Mouse (Mus musculus): ENCODE results near the gene Aanat. TPM values are rescaled to one million over a fixed set of nuclear protein-coding genes. Genes with fewer than 3 reads are reported as not detected.
"Not testable (repeated sequence)": the region's sequence is repeated elsewhere in the genome, so short reads cannot be mapped to it uniquely, and the experiment has no call there.

The Aanat gene
- total RNA-seq, 2 experiments from 2014 or later: 0.33 to 0.77 TPM

- DNase-seq: no peak
Measured at GRCm38 (mm10) chr11:116574982-116575381, 11.2 kb upstream of the Aanat start.

GRCm38 (mm10) chr11:116575396-116575795 is 10.8 kb upstream of the Aanat start:
- DNase-seq: no peak

- DNase-seq: no peak
Measured at GRCm38 (mm10) chr11:116579280-116579679, 7.0 kb upstream of the Aanat start.

DNA sequence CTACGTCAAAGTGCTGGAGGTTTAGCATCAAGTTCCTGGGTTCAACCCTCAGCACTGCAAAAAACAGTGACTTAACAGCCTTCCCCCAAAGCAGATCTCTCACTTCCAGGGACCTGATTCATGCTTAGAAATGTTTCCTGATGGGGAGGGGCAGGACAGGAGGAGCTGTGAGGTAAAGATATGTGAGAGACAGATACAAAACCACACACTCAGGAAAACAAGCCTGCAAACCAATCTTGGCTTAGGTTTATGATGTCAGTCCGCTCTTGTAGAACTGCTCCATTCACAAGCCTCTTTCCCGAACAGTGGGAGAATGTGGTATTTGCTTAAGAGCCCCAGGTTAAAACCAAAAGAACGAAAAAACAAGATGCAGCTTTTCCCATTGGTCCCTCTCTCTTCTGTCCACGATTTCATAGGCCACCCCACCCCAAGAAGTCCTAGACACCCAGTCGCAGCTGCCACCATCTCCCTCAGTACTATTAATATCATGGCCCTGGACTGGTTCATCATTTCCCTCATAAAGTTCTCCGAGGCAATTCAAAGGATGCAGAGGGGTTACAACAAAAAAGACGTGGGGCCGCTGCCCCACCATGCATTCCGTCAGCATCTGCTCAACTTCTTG is 6.1 kb upstream of the Aanat start:
- DNase-seq: no peak

GRCm38 (mm10) chr11:116580711-116581375 is 5.4 kb upstream of the Aanat start:
- DNase-seq: peak; percentile 58 to 60

GRCm38 (mm10) chr11:116581376-116581814 is 4.8 kb upstream of the Aanat start, which contains the start of gene Ube2o:
Gene Ube2o, minus strand, starts transcription at chr11:116581447.
- DNase-seq: peak; percentile 82 to 87

- no peak for DNase-seq
Measured at GRCm38 (mm10) chr11:116585682-116586081, 550 bp upstream of the Aanat start.

DNA sequence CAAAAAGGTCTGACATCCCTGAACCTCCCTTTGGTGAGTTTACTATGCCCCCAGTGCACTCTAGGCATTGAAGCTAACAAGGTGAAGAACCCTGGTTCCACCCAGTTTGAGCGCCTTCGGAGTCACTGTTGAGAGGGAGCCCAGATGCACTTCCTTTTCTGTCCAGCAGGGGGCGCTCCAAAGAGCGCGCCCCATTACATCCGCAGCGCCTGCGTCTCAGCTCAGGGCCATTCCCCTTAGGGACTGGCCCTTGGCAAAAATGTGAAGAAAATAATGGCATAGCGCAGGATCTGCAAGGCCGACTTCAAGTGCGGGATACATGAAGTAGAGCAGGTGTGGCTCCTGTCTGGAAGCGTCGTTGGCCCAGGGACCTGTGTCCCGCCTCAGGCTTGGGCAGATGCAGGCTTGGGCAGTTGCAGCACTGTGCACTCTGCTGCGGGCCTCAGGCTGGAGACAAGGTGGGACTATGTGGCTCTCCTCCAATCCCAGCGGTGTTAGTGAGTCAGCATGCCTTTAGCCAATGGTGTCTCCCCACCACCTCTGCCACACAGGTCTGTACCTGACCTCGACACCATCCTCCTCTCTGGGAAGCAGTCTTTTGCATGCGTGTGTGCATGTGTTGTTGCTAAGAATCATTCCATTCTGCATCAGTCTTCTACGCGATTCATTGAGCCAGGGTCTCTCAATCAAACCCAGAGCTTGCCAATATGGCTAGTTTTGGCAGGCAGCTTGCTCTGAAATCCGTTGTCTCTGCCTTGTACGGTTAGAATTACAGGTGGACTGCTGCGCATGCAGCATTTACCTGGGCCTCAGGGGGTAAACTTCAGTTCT is 784 bp downstream of the Aanat start:
- peak; percentile 60 to 72 for DNase-seq

DNA sequence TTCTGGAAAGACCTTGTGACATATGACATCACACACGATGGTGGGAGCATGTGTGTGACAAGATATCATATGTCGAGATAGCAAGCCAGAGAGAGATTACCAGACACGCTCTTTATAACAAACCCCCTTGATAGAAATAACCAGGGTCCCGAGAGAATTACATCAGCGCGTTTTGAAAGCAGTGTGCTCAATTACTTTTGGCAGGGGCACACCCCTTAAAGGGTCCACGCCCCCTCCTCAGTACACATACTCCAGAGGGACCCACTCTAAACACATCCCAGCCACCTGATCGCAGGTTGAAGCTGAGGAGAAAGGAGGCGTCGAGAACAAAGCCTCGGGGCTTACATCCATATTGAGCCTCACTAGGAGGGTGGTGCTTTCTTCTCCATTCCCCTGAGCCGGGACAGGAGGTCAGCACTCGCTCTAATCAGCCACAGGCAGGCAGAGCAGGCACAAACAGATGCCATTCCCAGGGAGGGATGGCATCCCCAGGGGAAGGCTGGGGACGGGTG is 2.8 kb downstream of the Aanat start:
- DNase-seq: no peak

GRCm38 (mm10) chr11:116589574-116589973 is 3.3 kb downstream of the Aanat start:
- no peak for DNase-seq

GRCm38 (mm10) chr11:116591621-116592020 is 5.4 kb downstream of the Aanat start:
- DNase-seq: no peak

DNA sequence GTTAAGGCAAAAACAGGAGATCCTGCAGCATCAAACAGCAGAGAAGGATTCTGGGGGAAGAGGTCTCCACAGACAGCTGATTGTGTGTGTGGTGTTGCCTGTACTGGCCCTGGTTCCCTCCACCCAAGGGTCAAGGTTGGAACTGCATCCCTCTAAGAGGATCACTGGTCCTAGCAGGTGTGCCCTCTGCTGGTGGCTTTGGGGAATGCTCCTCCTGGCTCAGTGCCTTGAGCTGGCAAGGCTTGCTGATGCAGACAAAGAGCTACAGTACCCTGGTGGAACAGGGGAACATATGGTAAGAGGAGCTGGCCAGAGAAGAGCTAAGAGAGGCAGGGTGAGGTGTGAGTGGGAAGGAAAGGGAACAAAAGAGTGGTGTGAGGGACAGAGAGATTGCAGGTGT is 6.2 kb downstream of the Aanat start:
- peak; percentile 94 to 95 for DNase-seq

DNA sequence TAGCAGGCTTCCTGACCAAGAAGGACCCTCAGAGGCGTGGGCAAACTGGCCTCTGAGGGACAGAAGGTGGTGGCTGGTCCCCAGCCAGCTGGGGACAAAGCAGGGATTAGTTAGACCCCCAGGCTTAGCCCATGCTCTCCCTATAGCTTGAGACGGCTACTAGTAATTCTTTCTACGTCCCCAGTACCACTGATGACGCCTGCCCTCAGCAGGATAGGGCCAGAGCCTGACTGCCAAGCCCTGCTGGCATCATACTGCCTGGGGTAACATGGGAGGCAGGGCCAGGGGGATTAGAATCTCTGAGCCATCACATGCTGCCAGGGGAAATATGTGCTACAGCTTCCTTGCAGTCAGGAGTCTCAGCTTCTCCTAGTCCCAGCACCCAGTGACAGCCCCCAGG is 7.1 kb downstream of the Aanat start:
- no peak for DNase-seq

GRCm38 (mm10) chr11:116596766-116597165 is 10.5 kb downstream of the Aanat start:
- DNase-seq: no peak

DNA sequence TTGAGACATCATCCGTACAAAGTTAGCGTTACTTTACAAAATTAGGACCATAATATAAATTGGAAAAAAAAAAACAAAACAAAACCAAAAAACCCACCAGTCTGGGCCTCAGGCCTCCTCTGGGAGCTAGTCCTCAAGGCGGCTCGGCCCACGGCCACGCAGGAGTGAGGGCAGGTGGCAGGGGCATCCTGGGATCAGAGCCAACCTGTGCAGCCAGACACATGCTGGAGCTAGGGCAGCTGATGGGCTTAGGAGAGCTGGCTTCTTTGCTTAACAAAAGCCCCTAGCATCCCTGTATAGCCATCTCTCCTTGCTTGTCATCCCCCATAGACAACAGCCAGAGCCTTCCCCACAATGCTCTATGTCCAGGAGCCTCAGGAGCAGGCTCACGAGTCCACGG is 12.0 kb downstream of the Aanat start:
- no peak for DNase-seq

DNA sequence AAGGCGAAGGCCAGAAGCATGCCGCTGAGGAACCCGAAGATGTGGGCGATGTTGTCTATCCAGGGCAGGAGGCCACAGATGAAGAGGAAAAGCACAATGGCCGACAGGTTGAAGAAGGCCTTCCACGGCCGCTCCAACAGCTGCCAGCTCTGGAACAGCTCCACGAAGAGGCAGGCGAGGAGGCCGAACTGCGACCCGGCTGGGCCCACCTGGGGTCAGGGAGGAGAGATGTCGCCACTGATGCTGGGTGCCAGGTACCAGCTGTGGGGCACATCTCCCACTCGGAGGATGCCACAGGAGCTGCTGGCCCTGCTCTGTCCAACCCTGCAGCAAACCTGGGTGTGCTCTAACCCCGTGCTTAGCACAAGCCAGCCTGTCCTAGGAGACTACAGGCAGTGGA is 13.0 kb downstream of the Aanat start:
- DNase-seq: no peak

- no peak for DNase-seq
Measured at GRCm38 (mm10) chr11:116601166-116601565, 14.9 kb downstream of the Aanat start.

DNA sequence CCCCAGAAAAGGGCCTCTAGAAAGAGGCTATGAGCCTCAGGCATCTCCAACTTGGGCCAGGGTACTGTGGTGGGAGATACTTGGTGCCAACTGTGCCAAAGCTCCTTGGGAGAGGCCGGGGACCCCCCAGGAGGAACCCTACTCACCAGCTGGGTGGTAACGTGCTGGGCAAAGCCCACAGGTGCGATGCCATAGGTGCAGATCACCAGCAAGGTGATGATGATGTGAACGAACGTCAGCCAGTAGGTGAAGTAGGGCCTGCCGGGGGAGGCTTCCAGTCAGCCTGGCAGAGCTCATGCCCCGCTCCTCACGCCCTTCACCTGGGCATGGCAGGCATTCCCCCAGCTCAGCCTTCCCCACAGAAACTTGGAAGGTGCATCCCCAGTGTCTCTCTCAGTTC is 15.8 kb downstream of the Aanat start:
- DNase-seq: no peak

DNA sequence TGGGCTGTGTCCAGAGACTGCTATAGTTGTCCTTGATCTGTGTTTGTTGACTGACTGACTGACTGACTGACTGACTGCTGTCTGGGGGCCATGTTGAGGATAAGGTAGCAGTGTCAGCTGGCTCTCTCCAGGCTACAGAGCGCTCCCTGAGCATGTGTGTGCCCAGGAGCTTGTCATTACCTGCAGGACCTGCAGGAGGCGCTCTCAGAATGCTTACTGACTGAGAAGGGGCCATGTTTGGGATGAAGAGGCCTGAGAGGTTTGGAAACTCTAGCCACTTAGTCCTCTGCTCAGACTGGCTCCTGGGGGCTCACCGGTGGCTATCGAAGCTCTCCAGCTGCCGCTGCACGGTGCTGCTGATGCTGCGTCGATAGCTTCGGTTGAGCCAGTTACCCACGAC is 17.1 kb downstream of the Aanat start:
- no peak for DNase-seq

DNA sequence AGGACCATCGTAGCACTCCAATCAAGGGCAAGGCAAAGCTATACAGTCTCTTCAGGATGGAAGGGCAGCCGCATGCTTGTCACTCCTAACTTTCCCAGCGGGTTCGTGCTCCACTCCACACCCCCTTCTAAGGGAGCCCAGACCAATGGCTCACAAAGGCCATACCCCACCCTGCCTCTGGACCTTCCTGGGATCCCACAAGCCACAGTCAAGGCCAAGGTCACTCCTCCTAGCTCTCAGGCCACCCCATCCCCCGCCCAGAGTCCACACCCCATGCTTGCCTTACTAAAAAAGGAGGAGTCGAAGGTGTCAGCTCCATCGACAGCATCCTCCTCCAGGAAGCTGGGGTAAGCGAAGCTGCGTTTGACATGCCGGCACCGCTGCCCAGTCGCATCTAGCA is 17.9 kb downstream of the Aanat start:
- DNase-seq: no peak

DNA sequence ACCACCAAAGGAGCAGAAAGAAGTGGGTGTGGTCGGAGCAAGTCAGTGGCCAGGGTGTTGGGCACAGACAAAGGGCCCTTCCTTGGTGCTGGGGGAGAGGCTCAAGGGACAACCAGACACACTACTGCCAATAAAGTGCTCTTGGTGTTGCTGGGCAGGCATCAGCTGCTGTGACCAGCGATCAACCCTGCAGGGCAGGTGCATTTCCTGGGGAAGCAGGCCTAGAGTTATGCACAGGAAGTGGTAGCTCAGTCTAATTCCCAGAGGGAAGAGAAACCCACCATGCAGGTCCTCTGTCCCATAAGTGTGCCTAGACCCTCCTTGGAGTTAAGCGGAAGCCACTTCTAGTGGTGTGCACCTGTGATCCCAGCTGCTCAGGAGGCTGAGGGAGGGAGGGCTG is 21.5 kb downstream of the Aanat start:
- no peak for DNase-seq

DNA sequence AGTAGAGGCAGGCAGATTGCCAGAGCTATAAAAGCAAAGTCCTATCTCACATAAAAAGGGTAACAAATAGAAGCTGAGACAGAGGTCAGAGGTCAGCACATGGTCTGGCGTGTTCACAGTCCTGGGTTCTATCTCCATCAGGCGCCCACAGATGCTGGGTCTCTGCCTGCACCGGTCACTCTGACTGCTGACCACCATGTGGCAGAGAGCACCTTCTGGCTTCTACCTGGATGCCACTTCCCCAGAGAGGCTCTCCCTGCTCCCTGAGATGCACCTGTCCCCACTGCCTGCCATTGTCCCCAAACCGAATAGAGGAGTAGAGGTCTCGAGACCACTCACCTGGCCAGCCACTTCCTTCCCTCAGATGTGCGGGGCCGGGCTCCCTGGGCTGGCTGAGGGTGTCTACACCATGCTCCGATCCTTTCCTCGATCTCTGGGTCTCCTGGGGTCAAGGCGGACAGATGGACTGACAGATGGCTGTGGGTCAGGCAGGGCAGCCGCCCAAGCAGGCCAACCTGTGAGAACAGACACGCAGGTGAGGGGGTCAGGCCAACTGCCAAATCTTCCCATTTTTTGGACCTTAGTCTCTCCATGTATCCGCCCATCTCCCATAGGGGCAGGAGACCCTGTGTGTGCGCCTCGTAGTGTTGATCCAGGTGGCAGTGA is 23.9 kb downstream of the Aanat start:
- DNase-seq: no peak

GRCm38 (mm10) chr11:116611168-116611567 is 24.9 kb downstream of the Aanat start:
- DNase-seq: not testable (repeated sequence)
